Comparison of ENCODE assay signal across 8 mouse cellular contexts in the genomic region with DNA sequence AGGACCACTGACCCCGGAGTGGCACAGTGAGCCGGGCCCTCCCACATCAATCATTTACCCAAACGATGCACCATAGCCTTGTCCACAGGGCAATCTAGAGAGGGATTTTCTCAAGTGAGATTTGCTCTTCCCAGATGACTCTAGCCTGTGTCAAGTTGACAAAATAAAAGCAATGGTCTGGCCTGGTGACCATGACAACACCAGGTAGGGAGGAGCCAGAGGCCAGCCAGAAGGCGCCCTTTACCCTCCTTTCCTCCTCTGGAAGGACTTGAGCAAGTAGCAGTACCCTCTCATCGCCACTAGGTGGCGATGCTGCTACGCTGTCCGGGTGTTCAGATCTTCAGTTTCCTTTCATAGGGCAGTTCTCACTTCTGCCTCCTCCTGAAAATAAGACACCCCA. TPM values are rescaled to one million over a fixed set of nuclear protein-coding genes. Genes with fewer than 3 reads are reported as not detected.
DNase-seq lines count a peak whose midpoint lies in the region; ATAC-seq and TF ChIP-seq lines count a peak whose summit lies in the region.

No protein-coding gene starts in this region.

- no peaks in the 10 kb centered on the region for H3K4me1 ChIP-seq in MEL (ENCODE audit: control insufficient read depth in 1 of 2, insufficient read depth in 2 of 2, low read length in 2 of 2)
- H3K4me1 ChIP-seq in bone marrow, adult 2 months (ENCODE audit: control insufficient read depth, insufficient read depth, low read length): no peaks in the 10 kb centered on the region
- H3K4me1 ChIP-seq in embryonic facial prominence, embryonic 14.5 days (ENCODE audit: control insufficient read depth, insufficient read depth, low read length): no peaks in the 10 kb centered on the region

- no peak overlapping the region for H3K4me3 ChIP-seq in MEL (ENCODE audit: control insufficient read depth in 1 of 2, insufficient read depth in 1 of 2, low read depth in 2 of 2, low read length in 2 of 2)
- H3K4me3 ChIP-seq in bone marrow, adult 2 months (replicated peaks; ENCODE audit: control insufficient read depth, low read depth, low read length): no peak overlapping the region
- H3K4me3 ChIP-seq in embryonic facial prominence, embryonic 14.5 days (ENCODE audit: low read depth, low read length): no peak overlapping the region

- no peaks in the 10 kb centered on the region for H3K9me3 ChIP-seq in MEL (replicated peaks; ENCODE audit: insufficient read depth, low read length)
- H3K9me3 ChIP-seq in embryonic facial prominence, embryonic 14.5 days (ENCODE audit: control insufficient read depth, low read length): no peaks in the 10 kb centered on the region

- intact Hi-C loops in heart, postnatal 14 days (cut with DNase I): loop anchor here (1.0 to 5.0 kb wide), 3 partner anchors 63 to 154 kb away; no protein-coding TSS in a partner anchor

- 31% methylated on average over 8 of the region's 8 CpGs for WGBS in bone marrow, adult 2 months
- 24% methylated on average over 8 of the region's 8 CpGs for WGBS in embryonic facial prominence, embryonic 14.5 days

- no peak for TF ChIP-seq POLR2A in MEL (IDR thresholded peaks at IDR 0.05; ENCODE audit: control insufficient read depth in 1 of 2, insufficient read depth in 1 of 2, low read depth in 1 of 2, low read length in 2 of 2, poor library complexity in 1 of 2)
- TF ChIP-seq POLR2A in bone marrow, adult 2 months (IDR thresholded peaks at IDR 0.05; ENCODE audit: borderline replicate concordance, control insufficient read depth, low read depth, low read length): no peak

- TF ChIP-seq EP300 in MEL (IDR thresholded peaks at IDR 0.05; ENCODE audit: low read depth in 1 of 2, low read length in 2 of 2): no peak

- peak; percentile 72 for DNase-seq in MEL (ENCODE audit: low read depth, low spot score)
- DNase-seq in embryonic facial prominence, embryonic 14.5 days (ENCODE audit: low spot score): peak; percentile 69
- peak; percentile 75 to 77 for DNase-seq in heart, postnatal 14 days
- DNase-seq in kidney, postnatal 36 days: peak; percentile 77 to 85
- peak; percentile 61 for DNase-seq in right cerebral cortex, postnatal 14 days
- peak; percentile 30 to 60 for DNase-seq in urinary bladder, postnatal 36 days (ENCODE audit: low spot score in 2 of 2)

- TF ChIP-seq RAD21 in MEL (IDR thresholded peaks at IDR 0.05; ENCODE audit: low read depth, low read length): peak; percentile 93

- H3K27ac ChIP-seq in MEL (ENCODE audit: control insufficient read depth, low read depth, low read length): no peak overlapping the region
- H3K27ac ChIP-seq in bone marrow, adult 2 months (ENCODE audit: control insufficient read depth, insufficient read depth, low read depth, low read length, poor library complexity): no peak overlapping the region
- no peak overlapping the region for H3K27ac ChIP-seq in embryonic facial prominence, embryonic 14.5 days (replicated peaks; ENCODE audit: low read depth, low read length)

- no peaks in the 10 kb centered on the region for H3K79me2 ChIP-seq in MEL (ENCODE audit: control insufficient read depth, insufficient read depth, low read length, poor library complexity)

- no peaks in the 10 kb centered on the region for H3K36me3 ChIP-seq in MEL (ENCODE audit: control insufficient read depth in 1 of 2, insufficient read depth in 2 of 2, low read length in 2 of 2)
- H3K36me3 ChIP-seq in embryonic facial prominence, embryonic 14.5 days (ENCODE audit: control insufficient read depth, insufficient read depth, low read length): no peaks in the 10 kb centered on the region

- ATAC-seq in embryonic facial prominence, embryonic 14.5 days (ENCODE audit: low read depth): peak; percentile 81; the same call in 1 of the 2 replicates
- ATAC-seq in megakaryocyte, adult 5-6 weeks (ENCODE audit: poor library complexity, severe bottlenecking): peak; percentile 98

- TF ChIP-seq CTCF in MEL (IDR thresholded peaks at IDR 0.05 in 2 of 3, conservative IDR thresholded peaks at IDR 0.05 in 1 of 3; ENCODE audit: control insufficient read depth in 1 of 3, insufficient read depth in 1 of 3, low read depth in 2 of 3, low read length in 3 of 3, poor library complexity in 1 of 3, severe bottlenecking in 1 of 3): peak; percentile 91 to 97 (median 96)
- TF ChIP-seq CTCF in bone marrow, adult 2 months (IDR thresholded peaks at IDR 0.05; ENCODE audit: control insufficient read depth, insufficient read depth, low read length): peak; percentile 96

- no peaks in the 10 kb centered on the region; a peak in 1 of 4 replicates for H3K27me3 ChIP-seq in MEL (ENCODE audit: control insufficient read depth in 1 of 2, insufficient read depth in 2 of 2, low read length in 2 of 2)
- no peaks in the 10 kb centered on the region for H3K27me3 ChIP-seq in embryonic facial prominence, embryonic 14.5 days (replicated peaks; ENCODE audit: control insufficient read depth, insufficient read depth, low read length)

- no peak overlapping the region for H3K9ac ChIP-seq in MEL (ENCODE audit: control insufficient read depth, low read depth, low read length, poor library complexity, severe bottlenecking)
- no peak overlapping the region for H3K9ac ChIP-seq in embryonic facial prominence, embryonic 14.5 days (ENCODE audit: low read depth, low read length)

- H3K4me2 ChIP-seq in embryonic facial prominence, embryonic 14.5 days (ENCODE audit: low read depth, low read length): no peak overlapping the region

TF ChIP-seq in MEL, 35 proteins besides CTCF, POLR2A, EP300 and RAD21:
- TF ChIP-seq SMC3 (IDR thresholded peaks at IDR 0.05; ENCODE audit: low read depth, low read length): peak; percentile 92
- TF ChIP-seq ZC3H11A (IDR thresholded peaks at IDR 0.05; ENCODE audit: low read depth, low read length): peak; percentile 77
- no peak for TF ChIP-seq SIN3A (IDR thresholded peaks at IDR 0.05; ENCODE audit: low read length)

RNA-seq across cellular contexts. Expression of a gene that starts 58.3 kb away (rescaled TPM):
- total RNA-seq in MEL (2012; rRNA removed): 49.8 and 54.3 TPM in 2 replicates
- polyA plus RNA-seq in MEL (2012; ENCODE audit: insufficient read depth in 1 of 2, insufficient read length in 2 of 2, low read depth in 1 of 2, low replicate concordance in 2 of 2, missing spikeins in 1 of 2): 100 to 1,000 TPM in 1 of 2 experiments, not detected in 1; 110 TPM
- 34.6 and 40.4 TPM in 2 replicates for polyA plus RNA-seq in bone marrow, adult 2 months (2011; ENCODE audit: insufficient read depth, insufficient read length, low replicate concordance, missing spikeins)
- polyA plus RNA-seq in embryonic facial prominence, embryonic 14.5 days (2014; fragmentation: Nextera tagmentation; extraction: Ambion mirVana): 160 and 166 TPM in 2 replicates
- total RNA-seq in heart, postnatal 14 days (2021): 10 to 100 TPM; 53.1 to 58.3 TPM
- total RNA-seq in megakaryocyte, adult 5-6 weeks (2015): 54.6 and 68.3 TPM in 2 replicates
- 80.3 and 107 TPM in 2 replicates for total RNA-seq in megakaryocyte, adult 5-6 weeks (2017)
